Mouse (Mus musculus) induced T-regulatory cell, adult 2 months (primary cell): ENCODE measurements around the gene Rasl10b.

Source experiments
- DNase-seq: peaks from one replicate; pipeline ENCODE4 v3.0.0-alpha.2; 2012; ENCODE audit warnings: low read depth

Rasl10b gene

GRCm38 (mm10) chr11:83432533-83432932 lies 23.6 kb downstream of the Rasl10b start:
- DNase-seq = no peak

GRCm38 (mm10) chr11:83437377-83437776 lies 28.4 kb downstream of the Rasl10b start, which contains the start of gene 1700020L24Rik:
Gene 1700020L24Rik (plus strand): TSS chr11:83437677.
- no peak for DNase-seq

- DNase-seq = peak; percentile 43
Measured at GRCm38 (mm10) chr11:83439426-83440060, 30.6 kb downstream of the Rasl10b start.

GRCm38 (mm10) chr11:83440081-83441064 lies 31.4 kb downstream of the Rasl10b start:
- peak; percentile 97 for DNase-seq

- DNase-seq = no peak
Measured at GRCm38 (mm10) chr11:83441235-83441634, 32.3 kb downstream of the Rasl10b start.

- peak; percentile 86 for DNase-seq
Measured at GRCm38 (mm10) chr11:83442596-83443267, 33.8 kb downstream of the Rasl10b start.

GRCm38 (mm10) chr11:83443824-83444223 lies 34.9 kb downstream of the Rasl10b start:
- peak; percentile 37 for DNase-seq

GRCm38 (mm10) chr11:83445001-83445400 lies 36.1 kb downstream of the Rasl10b start:
- peak; percentile 73 for DNase-seq

GRCm38 (mm10) chr11:83447612-83448011 lies 38.7 kb downstream of the Rasl10b start:
- DNase-seq = no peak

GRCm38 (mm10) chr11:83448021-83448926 lies 39.3 kb downstream of the Rasl10b start:
- DNase-seq = no peak

- no peak for DNase-seq
Measured at GRCm38 (mm10) chr11:83448927-83449236, 39.9 kb downstream of the Rasl10b start.

- no peak for DNase-seq
Measured at GRCm38 (mm10) chr11:83449298-83449697, 40.4 kb downstream of the Rasl10b start.

GRCm38 (mm10) chr11:83450550-83450949 lies 41.6 kb downstream of the Rasl10b start:
- no peak for DNase-seq

GRCm38 (mm10) chr11:83451281-83451680 lies 42.3 kb downstream of the Rasl10b start:
- no peak for DNase-seq

GRCm38 (mm10) chr11:83454548-83454947 lies 45.6 kb downstream of the Rasl10b start:
- DNase-seq = no peak

- no peak for DNase-seq
Measured at GRCm38 (mm10) chr11:83455608-83456007, 46.7 kb downstream of the Rasl10b start.

GRCm38 (mm10) chr11:83457257-83457656 lies 48.3 kb downstream of the Rasl10b start:
- no peak for DNase-seq

- no peak for DNase-seq
Measured at GRCm38 (mm10) chr11:83457912-83458601, 49.1 kb downstream of the Rasl10b start.

GRCm38 (mm10) chr11:83461462-83462027 lies 52.6 kb downstream of the Rasl10b start:
- DNase-seq = no peak

- peak; percentile 27 for DNase-seq
Measured at GRCm38 (mm10) chr11:83462711-83463244, 53.8 kb downstream of the Rasl10b start, which contains the start of gene Mmp28. Gene Mmp28 (minus strand): TSS chr11:83463071.
